Mouse (Mus musculus) thymus, postnatal 10 days (tissue): ENCODE results near the gene Ak5.
"Not testable (repeated sequence)": the region's sequence is repeated elsewhere in the genome, so short reads cannot be mapped to it uniquely, and the experiment has no call there.

Source experiments
- DNase-seq, 2 experiments: peaks; one replicate each; pipeline ENCODE4 v3.0.0; 2021; ENCODE audit warnings: low spot score in 2 of 2

Ak5 gene

DNA sequence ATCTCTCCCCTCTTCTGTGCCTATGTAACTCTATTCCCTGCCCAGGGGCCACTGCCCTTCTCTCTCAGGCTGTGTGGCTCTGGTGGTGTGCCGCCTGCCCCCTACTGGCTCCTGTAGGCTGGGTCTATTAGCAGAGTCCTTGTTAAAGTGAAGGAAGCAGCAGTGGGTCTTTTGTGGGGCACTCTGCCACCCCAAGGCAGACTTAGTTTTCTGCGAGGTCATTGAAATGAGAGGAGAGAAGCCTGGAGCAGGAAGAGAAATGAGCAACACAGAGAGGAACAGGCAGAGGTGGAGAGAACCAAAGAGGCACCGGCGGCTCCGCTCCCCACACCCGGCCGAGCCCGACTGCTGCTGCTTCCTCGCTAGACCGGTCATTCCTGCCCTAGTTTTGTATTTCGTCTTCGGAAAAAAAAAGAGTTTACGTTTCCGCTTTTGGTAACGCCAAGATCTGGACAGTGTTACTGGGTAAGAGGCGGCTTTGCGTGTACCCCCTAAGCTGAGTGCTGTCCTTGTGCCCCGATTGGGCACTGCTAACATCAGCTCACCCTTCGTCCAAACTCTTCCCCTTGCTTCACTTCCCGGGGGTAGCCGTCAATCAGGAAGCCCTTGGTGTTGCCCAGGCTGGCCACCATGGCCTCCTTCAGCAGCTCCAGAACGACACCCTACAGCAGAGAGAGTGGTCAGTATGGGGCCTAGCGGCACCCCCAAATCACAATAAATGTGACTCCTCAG is 190.2 kb downstream of the Ak5 start:
- peak; percentile 42 to 61 for DNase-seq

DNA sequence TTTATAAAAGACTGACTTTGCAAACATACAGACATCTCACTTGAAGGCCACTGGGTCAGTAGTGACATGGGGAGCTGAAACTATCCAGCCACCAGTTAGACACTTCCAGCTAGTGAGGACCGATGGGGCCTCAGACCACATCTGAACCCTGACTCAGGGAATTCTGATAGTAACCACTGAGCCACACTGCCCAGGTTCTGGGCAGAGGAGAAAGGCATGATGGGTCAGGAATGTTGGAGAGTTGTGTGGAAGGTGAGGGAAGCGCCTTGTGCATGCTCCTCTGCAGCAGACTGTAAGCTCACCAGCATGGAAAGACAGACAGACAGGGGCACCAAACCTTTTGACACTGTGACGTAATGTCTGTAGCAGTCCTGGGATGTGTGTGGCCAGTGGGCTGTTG is 192.3 kb downstream of the Ak5 start:
- DNase-seq: no peak

DNA sequence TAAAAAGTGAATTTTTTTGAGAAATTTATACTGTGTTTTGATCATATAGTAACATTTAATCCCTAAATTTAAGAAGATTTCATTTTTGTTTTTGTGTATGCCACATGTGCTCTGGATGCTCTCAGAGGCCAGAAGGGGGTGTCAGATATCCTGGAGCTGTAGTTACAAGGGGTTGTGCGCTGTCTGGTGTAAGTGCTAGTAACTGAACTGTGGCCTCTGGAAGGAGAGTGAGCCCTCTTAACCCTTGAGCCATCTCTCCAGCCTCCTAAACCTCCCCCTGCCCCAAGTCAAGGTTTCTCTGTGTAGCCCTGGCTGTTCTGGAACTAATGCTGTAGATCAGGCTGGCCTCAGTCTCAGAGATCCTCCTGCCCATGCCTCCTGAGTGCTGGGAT is 192.9 kb downstream of the Ak5 start:
- no peak for DNase-seq

DNA sequence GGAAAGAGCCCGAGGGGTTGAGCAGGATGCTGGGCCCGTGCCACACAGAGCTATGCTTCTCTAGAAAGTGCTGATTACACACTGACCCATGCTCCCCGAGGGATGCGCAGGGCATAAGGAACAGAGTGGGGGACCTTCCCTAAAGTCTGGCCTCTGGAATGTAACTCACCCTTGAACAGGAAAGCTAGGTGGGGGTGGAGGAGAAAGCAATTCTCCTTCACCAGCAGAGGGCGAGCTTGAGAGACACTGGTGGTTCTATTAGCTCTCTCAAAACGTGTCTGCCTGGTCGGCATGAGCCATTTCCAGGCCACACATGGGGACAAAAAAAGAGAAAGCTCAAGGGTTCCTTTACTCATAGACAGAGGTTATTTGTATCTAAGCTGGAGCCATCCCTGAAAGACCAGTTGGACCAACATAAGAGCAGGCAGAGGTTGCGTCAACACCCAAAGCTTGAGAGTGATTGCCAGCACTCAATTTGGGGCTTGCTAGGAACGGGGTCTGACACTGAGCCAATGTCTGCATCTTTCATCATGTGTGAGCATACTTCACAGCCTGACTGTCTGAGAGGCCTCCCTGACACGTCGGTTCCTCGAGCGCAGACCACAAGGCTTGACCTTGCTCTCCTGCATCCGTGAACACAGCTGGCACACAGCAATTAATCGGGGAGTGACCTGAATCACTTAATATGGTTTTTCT is 193.4 kb downstream of the Ak5 start:
- DNase-seq: peak in 1 of 2 experiments; percentile 58

DNA sequence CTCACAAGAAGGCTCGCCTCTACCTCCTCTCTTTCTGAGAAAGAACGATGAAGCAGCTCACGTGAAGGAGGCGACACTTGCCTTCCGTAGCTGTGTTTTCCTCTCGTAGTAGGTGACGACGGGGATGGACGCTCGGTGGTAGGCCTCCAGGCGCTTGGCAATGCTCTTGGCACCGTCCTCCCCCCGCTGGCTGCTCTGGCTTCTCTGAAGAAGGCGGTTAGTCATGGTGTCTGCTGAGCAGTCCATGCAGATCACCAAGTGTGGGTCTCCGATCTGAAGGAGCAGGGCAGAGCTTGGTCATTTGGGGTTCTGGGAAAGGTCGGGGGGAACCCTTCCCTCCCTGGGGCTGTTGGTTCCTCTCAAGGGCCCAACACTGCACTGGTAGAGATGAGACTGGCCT is 195.5 kb downstream of the Ak5 start:
- no peak for DNase-seq

DNA sequence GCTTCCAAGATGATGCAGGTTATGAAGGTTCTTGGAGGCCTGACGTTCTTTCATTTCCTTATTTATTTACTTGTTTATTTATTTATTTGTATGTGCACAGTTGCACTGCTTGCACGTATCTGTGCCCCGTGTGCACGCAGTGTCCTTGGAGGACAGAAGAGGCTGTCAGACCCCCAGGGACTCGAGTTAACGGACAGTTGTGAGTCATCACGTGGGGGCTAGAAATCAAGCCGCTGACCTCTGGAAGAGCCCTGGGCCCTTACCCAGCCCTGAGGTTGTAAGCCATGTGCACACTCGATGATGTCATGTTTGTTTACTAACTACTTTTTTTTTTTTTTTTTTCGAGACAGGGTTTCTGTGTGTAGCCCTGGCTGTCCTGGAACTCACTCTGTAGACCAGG is 197.8 kb downstream of the Ak5 start:
- DNase-seq: no peak

DNA sequence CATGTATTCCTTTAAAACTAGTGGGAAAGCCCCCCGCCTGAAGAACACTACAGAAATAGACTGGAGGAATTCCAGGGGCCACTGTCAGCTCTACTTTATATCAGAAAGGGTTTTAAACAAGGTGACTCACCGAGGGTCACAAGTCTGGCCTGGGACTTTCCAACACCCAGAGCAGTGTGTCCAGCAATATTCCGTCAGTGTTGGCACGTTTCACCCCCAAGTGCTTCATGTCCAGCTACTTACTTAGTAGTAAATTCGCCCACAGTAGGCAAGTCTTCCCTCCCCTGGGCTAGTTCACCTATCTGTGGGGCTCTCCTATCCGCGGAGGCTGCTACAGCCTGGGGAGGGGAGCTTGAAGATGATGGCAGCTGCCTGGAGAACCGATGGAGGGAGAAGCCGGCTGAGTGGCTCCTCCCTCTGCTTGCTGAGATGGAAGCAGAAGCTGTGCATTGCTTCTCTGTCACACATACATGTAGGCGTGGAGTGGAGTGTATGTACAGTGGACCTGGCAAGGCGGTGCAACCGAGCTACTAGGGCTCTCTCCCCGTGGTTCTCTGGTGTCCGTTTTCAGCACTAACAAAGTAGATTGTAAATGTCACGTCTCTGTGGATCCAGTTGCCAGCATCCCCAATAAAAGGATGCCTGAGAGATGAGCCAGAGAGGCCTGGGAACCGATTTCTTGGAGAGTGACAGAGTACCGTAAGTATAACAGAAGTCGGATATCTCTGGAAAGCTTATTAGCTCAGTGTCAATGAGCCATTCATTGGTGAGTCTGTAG is 198.5 kb downstream of the Ak5 start:
- no peak for DNase-seq

DNA sequence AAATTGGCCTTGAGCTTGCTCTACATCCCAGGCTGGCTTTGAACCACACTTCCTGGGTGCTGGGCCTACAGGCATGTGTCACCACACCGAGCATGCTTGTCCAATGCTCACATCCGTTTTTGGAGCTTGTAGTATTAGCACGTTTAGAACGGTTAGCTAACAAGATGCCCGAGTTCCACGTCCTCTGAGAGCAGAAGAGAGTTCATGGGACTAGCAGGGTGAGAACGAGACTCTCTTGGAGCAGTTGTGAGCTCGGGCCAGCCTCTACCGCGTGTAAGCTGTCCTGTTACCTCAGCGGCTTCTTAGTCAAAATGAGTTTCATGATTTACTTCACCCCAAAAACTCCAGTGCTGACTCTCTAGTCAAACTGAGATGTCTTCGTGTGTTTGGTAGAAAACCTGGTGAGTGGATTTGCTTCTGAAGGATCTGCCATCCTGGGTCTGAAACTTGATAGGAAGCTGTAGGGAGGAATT is 199.6 kb downstream of the Ak5 start:
- no peak for DNase-seq

DNA sequence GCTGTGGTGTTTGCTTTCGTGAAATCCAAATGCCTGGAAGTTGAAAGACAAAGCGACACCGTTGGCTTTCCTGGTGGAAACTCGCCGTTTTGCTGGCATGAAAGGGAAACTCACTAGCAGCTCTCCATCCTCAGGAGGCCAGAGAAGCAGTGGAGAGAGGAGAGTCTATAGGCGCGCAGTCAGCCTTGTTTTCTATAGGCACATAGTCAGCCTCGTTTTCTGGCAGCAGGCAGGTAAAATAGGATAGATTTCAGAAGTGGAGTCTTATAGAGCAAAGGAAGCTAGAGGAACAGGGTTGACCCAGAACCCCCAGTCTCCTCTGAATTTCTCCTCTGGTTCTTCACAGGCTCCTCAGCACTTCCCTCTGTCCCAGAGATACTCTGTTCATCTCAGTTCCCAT is 200.1 kb downstream of the Ak5 start:
- DNase-seq: no peak

DNA sequence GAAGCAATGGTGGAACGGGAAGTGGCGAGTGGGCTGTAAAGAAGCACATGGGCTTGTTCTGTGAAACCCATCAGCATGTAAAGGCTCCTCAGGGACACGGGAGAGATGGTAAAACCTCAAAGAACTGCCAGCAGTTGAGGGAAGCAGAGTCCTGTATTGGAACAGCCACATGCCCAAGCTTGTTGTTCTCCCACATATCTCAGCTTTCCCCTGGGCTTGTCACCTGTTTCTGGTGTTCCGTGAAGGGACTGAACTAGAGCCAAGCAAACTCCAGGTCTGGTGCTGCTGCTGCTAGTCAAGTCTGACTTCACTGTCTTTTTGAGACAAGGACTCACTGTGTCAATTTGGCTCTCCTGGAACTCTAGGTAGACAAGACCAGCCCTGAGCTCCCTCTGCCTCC is 200.8 kb downstream of the Ak5 start:
- DNase-seq: no peak

DNA sequence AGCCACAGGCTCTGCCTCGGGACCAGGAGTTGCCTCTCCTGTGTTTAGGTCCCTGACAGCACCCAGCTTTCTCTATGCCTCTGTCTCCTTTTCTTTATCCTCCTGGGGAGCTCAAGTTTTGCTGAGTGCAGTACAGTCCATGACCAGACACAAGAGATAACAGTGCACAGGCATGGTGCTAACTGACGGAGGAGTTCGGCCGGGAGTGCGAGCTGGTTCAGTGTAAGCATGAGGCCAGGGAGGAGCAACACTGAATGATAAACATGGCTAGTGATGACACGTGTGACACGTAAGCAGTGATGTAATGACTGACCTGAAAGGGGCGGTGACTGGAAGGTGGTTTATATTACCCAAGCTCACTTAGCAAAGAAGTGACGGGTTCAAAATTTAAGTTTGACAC is 201.3 kb downstream of the Ak5 start:
- DNase-seq: no peak

DNA sequence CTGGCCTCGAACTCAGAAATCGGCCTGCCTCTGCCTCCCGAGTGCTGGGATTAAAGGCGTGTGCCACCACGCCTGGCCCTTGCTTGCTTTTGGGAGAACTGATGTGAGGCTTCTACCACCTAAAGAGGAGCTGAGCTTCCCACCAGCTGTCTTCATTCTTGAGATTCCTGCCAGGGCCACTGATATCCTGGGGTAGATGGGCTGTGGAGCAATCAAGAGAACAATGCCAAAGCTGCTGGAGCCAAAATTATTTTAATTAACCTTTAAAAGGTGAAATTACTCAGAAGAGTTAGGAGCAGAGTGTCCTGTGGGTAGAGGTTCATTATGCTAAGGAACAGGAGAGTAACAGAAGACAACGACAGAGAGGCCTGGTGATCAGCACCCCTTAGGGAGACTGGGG is 202.8 kb downstream of the Ak5 start:
- no peak for DNase-seq

DNA sequence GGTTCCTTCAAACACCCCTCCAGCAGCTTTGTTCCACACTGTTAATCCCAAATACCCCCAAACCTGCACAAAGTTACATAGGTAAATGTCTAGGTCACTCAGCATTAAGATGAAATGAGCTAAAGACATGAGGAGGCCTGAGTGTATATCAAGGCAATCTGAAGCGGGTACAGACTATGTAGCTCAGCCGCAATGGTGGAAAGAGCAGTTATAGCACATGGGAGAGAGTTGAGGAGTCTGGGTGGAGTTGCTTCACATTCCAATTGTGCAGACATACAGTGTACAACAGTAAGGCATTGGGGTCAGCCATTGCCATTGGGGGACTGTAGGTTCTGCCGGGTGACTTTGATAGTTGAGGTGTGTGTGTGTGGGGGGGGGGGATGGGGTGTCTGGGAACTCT is 203.7 kb downstream of the Ak5 start:
- DNase-seq: no peak

DNA sequence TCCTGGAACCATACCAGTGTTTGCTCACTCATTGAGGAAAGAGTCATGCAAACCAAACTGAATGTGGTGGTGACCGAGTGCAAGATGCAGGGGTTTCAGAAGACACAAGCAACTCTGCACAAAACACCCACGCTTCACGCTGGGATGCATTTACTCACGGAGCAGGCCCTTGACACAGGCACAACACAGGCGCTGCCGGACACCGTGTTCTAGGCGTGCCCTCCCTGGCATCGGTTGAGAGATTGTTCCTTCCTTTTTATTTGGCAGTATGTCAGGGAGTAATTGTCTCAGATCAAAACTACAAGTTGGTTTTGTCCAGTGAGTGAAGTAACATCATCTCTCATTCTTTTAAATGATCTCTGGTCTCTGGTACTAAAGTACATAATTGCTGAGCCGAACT is 205.3 kb downstream of the Ak5 start:
- no peak for DNase-seq

DNA sequence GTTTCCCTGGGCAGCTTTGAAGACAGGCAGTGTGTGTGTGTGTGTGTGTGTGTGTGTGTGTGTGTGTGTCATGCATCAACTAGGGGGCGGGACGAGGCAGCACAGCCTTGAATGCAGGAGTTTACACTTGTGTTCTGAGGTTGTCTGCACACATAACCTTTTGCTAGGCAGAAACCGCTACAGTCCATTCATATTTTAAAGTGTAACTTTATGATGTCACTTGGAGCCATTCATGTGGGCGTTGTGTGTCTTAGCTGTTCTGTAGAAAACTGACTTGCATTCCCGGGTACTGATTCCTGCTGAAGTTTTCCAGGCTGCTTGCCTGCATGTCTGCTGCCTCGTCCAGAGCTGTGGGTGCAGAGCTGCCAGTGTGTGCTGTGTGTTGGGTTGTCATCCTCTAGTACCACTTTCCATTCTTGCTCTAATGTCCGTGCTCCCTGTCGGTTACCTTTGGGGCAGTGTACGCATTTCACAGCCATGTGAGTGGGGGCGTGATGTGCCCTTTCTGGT is 206.1 kb downstream of the Ak5 start:
- no peak for DNase-seq

DNA sequence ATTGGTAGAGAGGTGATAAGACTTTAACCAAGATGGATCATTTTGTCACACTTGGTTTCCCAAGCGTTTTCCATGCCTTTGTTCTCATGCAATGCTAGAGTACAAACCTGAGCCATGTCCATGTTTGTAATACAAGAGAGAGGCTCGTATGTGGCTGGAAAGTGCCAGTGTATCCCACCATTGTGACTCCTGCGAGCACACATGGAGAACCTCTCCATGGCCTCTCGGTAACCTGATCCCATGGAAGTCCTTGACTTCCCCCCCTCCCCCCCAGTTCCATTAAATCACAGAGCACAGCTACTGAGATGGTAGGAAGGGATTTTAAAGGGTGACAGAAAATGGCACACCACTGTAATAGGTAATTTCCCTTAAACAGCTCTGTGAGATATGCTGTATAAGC is 207.4 kb downstream of the Ak5 start:
- no peak for DNase-seq

DNA sequence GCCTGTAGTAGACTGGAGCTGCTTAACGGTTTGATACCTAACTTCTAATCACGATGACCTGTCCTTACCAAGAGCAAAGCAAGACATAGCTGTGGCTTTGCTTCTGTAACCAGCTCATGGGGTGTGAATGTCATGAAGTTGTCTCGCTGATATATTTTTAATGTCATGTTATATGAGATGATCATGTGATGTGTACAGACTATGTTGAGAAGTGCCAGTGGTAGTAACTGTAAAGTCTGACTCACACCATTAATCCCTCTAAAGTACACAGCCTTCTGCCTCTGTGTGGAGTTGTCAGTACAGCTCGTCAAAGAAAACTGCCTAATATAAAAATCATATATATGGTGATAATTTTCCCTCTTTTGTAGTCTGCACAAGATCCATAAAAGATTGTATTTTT is 209.3 kb downstream of the Ak5 start:
- not testable (repeated sequence) for DNase-seq

DNA sequence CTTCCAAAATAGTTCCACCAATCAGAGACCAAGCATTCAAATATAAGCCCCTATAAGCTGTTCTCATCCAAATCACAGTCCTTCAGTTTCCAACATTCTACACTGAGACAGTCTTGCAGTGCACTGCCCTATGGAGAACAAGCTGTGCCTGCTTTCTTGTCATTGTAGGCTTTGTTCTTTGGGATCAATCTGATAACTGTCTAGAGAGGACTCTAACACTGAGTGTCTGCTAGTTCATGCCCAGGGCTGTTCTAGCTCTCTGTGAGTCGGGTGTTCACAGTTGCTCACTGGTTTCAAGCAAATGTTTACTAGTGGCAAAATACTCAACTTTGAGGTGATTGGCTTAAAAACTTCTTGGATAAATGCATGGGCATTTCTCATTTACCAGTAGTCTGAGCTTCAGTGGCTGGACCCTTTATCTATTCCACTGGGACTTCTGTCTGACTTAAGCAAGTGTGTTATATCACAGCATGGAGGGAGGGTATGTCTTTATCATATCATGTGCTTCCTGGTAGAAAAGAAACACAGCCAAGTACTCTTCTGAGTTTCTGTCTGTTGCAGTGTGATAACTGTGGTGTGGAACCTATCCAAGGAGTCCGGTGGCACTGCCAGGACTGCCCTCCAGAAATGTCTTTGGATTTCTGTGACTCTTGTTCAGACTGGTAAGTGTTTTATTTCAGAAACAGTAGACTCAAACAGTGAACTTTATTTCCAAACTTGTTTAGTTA is 210.7 kb downstream of the Ak5 start:
- DNase-seq: no peak

DNA sequence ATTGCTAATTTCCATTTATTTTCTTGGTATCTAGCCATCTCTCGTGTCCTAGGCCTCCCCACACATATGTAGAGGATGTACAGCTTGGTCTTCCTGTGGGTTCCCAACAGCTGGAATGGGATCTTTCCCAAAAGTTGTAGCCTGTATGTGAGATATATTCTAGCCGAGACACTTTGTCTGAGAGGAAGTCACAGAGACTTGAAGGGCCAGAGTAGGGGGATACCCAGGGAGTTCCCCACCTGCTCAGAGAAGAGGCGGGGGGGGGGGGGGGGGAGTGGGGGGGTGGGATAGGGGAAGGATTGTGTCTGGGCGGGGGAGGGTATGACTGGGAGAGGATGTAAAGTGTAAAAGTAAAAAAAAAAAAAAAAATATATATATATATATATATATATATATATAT is 215.0 kb downstream of the Ak5 start:
- DNase-seq: no peak

DNA sequence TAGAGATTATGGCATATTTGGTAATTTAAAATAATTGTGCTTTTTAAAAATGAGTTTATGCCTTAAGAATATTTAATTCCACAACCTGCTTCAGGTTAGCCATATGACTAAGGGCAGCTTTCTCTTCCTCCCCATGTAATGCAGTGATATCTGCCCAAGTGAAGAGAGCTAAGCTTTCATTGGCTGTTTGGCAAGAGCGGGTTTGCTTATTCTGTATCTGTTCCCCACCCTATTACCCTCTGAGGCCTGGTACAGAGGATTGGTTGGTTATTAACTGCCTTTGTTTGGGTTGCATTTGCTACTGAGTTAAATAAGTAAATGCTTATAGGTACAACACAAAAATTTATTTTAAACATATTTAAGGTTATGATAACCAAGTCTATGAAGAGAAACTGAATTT is 221.2 kb downstream of the Ak5 start:
- DNase-seq: no peak

DNA sequence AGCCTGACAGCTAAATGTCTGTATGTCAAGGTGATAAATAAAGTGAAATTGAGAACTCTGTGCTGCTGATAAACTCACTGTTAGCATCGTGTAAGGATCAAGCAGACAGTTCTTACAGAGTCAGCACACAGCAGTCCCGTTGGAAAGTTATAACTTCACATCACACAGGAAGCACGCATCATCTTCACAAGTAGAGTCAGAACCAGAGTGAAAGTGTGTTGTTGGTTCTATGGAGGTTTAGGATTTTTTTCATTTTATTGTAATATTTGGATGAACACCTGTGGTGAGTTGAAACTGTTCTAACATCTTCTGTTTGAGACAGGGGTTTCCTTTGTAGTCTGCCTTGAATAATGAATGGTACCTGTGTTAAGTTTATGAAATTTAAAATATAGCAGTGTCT is 224.0 kb downstream of the Ak5 start:
- DNase-seq: no peak

DNA sequence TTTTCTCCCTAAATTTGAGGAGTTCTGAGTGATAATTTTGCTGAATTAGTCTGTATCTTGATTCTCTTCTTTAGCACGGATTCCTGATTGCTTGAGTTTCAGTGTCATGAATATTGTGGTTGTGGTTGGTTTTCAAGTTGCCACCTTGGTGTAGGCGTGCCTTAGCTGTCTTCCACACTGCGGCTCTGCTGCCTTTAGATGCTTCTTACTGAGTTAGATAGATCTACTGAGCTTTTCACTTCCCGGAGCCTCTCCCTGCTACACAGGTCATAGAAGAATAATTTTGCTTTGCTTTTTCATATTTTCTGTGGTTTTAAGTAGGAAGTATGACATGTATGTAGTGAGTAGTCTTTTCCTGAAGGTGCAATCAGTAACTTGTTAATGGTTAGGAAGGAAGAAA is 225.4 kb downstream of the Ak5 start:
- no peak for DNase-seq
